Comparison of ENCODE assay signal across 13 mouse cellular contexts in the genomic region with DNA sequence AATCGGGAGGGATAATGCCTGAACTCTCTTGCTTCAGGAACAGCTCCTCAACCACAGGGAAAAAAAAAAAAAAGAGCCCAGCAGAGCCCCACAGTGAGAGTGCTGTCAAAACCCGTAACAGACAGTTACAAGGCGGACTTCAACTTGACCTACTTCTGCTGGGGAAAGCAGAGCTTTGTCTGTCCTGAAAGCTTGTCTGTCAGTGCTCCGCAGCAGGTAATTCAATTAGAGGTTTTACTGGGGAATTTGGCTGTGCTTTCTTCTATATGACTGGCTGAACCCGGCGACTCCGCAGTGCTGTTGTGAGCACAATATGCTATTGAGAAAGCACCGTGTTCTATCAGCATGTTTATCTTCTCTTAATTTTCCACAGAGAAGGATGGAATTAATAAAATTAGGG.
DNase-seq lines count a peak whose midpoint lies in the region; ATAC-seq lines count a peak whose summit lies in the region.
"Had no signal": no experiment of that assay in that cellular context is flagged by ENCODE, and none has a peak within 500 bp of the region (broad histone marks: within the 10 kb centered on the region; RNA-seq: fewer than 3 reads in every experiment).

No protein-coding gene starts in this region.

- H3K4me1 ChIP-seq in midbrain, embryonic 13.5 days (replicated peaks) = peaks cover 33% of the 10 kb centered on the region
- peaks cover 30% of the 10 kb centered on the region for H3K4me1 ChIP-seq in midbrain, embryonic 10.5 days
- H3K4me1 ChIP-seq in embryonic facial prominence, embryonic 14.5 days (ENCODE audit: control insufficient read depth, insufficient read depth, low read length) = peaks cover 23% of the 10 kb centered on the region
- peaks cover 24% of the 10 kb centered on the region for H3K4me1 ChIP-seq in hindbrain, embryonic 13.5 days (replicated peaks)

- H3K27me3 ChIP-seq in midbrain, embryonic 13.5 days = no peaks in the 10 kb centered on the region
- 0 out of 2 replicates have a peak, but pooled peaks cover 3% of the 10 kb centered on the region for H3K27me3 ChIP-seq in midbrain, embryonic 10.5 days (ENCODE audit: low read depth, poor library complexity, severe bottlenecking)
- H3K27me3 ChIP-seq in embryonic facial prominence, embryonic 14.5 days (replicated peaks; ENCODE audit: control insufficient read depth, insufficient read depth, low read length) = no peaks in the 10 kb centered on the region
- no peaks in the 10 kb centered on the region for H3K27me3 ChIP-seq in hindbrain, embryonic 13.5 days
- H3K27me3 ChIP-seq: lung, embryonic 15.5 days had no signal

- H3K9ac ChIP-seq in midbrain, embryonic 13.5 days (replicated peaks) = peak overlapping the region; percentile 19; the same call in 1 of the 2 replicates
- H3K9ac ChIP-seq in embryonic facial prominence, embryonic 14.5 days (ENCODE audit: low read depth, low read length) = no peak overlapping the region
- H3K9ac ChIP-seq in hindbrain, embryonic 13.5 days = no peak overlapping the region
- H3K9ac ChIP-seq: lung, embryonic 15.5 days had no signal

- no peak for ATAC-seq in midbrain, embryonic 13.5 days
- ATAC-seq in embryonic facial prominence, embryonic 14.5 days (ENCODE audit: low read depth) = peak; percentile 41; the same call in 1 of the 2 replicates
- no peak for ATAC-seq in hindbrain, embryonic 13.5 days (ENCODE audit: low FRiP score)
- no peak for ATAC-seq in activated CD4-positive, CD25-positive, alpha-beta regulatory T cell, adult 4 months

- H3K4me2 ChIP-seq in midbrain, embryonic 13.5 days (replicated peaks) = 0 out of 2 replicates have a peak overlapping the region, but pooled peaks have one; percentile 10
- H3K4me2 ChIP-seq in embryonic facial prominence, embryonic 14.5 days (ENCODE audit: low read depth, low read length) = peak overlapping the region; percentile 30
- H3K4me2 ChIP-seq in hindbrain, embryonic 13.5 days = peak overlapping the region; percentile 11; the same call in 1 of the 2 replicates
- H3K4me2 ChIP-seq: lung, embryonic 15.5 days had no signal

- no peak overlapping the region for H3K4me3 ChIP-seq in midbrain, embryonic 13.5 days (replicated peaks)
- no peak overlapping the region for H3K4me3 ChIP-seq in midbrain, embryonic 10.5 days
- no peak overlapping the region for H3K4me3 ChIP-seq in embryonic facial prominence, embryonic 14.5 days (ENCODE audit: low read depth, low read length)
- H3K4me3 ChIP-seq in hindbrain, embryonic 13.5 days = no peak overlapping the region
- H3K4me3 ChIP-seq: lung, embryonic 15.5 days had no signal

- no peaks in the 10 kb centered on the region for H3K9me3 ChIP-seq in midbrain, embryonic 13.5 days
- H3K9me3 ChIP-seq in midbrain, embryonic 10.5 days (replicated peaks) = no peaks in the 10 kb centered on the region
- no peaks in the 10 kb centered on the region for H3K9me3 ChIP-seq in embryonic facial prominence, embryonic 14.5 days (ENCODE audit: control insufficient read depth, low read length)
- H3K9me3 ChIP-seq in hindbrain, embryonic 13.5 days = no peaks in the 10 kb centered on the region
- H3K9me3 ChIP-seq: lung, embryonic 15.5 days had no signal

- H3K27ac ChIP-seq in midbrain, embryonic 13.5 days = no peak overlapping the region
- no peak overlapping the region; the same call in 1 of the 2 replicates for H3K27ac ChIP-seq in midbrain, embryonic 10.5 days (replicated peaks)
- peak overlapping the region; percentile 39 for H3K27ac ChIP-seq in embryonic facial prominence, embryonic 14.5 days (replicated peaks; ENCODE audit: low read depth, low read length)
- no peak overlapping the region for H3K27ac ChIP-seq in hindbrain, embryonic 13.5 days
- H3K27ac ChIP-seq: lung, embryonic 15.5 days; stomach, postnatal 0 days had no signal

- WGBS in midbrain, embryonic 13.5 days = 17% methylated on average over 8 of the region's 8 CpGs
- WGBS in midbrain, embryonic 10.5 days = 46% methylated on average over 8 of the region's 8 CpGs
- WGBS in embryonic facial prominence, embryonic 14.5 days = 22% methylated on average over 8 of the region's 8 CpGs
- 34% methylated on average over 8 of the region's 8 CpGs for WGBS in hindbrain, embryonic 13.5 days

- no peak for DNase-seq in midbrain, embryonic 10.5 days (ENCODE audit: low spot score)
- DNase-seq in embryonic facial prominence, embryonic 14.5 days (ENCODE audit: low spot score) = peak; percentile 79
- no peak for DNase-seq in kidney, postnatal 36 days
- DNase-seq in layer of hippocampus, adult 11-12 months (ENCODE audit: low spot score) = no peak
- DNase-seq: cerebellum, adult 9-11 months; gastrocnemius, postnatal 36 days; heart, postnatal 14 days; kidney, adult 2 months had no signal

- no peaks in the 10 kb centered on the region for H3K36me3 ChIP-seq in midbrain, embryonic 13.5 days
- no peaks in the 10 kb centered on the region for H3K36me3 ChIP-seq in midbrain, embryonic 10.5 days
- no peaks in the 10 kb centered on the region for H3K36me3 ChIP-seq in embryonic facial prominence, embryonic 14.5 days (ENCODE audit: control insufficient read depth, insufficient read depth, low read length)
- no peaks in the 10 kb centered on the region for H3K36me3 ChIP-seq in hindbrain, embryonic 13.5 days
- H3K36me3 ChIP-seq: lung, embryonic 15.5 days had no signal
